Mouse (Mus musculus) retina, embryonic 14.5 days (tissue): ENCODE data around the gene Slc45a3.

Source experiments
- DNase-seq: peaks from one replicate; pipeline ENCODE4 v3.0.0-alpha.2; 2015; ENCODE audit warnings: low spot score

Gene Slc45a3

DNA sequence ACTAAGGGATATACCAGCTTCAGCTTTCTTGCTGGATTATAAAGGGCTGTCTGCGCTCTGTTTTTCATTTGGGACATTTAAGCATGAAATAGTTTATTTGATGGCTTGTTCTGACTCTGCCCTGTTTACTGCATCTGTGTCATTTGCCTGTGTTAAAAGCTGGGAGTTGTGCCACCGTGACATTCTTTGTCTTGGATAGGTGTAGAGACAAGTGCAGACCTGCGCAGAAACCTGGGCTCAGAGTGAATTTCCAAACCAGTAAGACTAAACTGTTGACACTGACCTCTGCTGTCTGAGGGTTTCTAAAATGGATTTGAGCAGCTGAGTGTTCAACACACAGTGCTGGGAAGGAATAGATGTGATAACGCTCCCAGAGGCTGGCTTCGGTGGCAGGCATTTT, 65.2 kb downstream of the Slc45a3 start:
- no peak for DNase-seq

DNA sequence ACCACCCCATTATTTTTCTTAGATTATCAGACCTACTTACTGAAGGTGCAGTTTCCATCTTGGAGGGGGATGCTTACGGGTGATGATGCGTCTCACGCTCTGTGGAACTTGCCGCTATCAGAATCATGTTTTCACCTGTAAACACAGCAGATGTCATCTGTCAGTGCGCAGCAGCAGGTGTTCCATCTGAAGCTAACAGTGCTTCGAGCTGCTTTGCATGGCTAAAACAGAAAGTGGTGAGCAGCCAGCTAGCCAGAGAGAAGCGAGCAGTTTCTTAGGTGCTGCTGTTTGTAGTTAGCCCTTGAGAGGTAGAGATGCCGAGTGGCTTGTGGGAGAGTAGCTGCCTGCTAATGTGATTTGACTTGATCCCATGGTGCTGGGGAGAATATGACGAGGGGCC, 65.6 kb downstream of the Slc45a3 start:
- no peak for DNase-seq

DNA sequence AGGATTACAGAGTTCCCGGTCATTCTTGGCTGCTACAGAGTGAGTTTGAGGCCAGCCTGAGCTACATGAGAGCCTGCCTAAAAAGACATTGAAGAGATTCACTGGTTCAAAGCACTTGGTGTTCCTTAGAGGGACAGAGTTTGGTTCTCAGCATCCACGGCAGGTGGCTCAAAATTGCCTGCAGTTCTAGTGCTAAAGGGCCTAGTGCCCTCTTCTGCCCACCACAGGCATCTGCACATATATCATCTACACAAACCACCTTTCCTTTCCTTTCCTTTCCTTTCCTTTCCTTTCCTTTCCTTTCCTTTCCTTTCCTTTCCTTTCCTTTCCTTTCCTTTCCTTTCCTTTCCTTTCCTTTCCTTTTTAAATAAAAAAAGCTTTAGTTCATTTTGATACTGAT, 67.8 kb downstream of the Slc45a3 start:
- no peak for DNase-seq

DNA sequence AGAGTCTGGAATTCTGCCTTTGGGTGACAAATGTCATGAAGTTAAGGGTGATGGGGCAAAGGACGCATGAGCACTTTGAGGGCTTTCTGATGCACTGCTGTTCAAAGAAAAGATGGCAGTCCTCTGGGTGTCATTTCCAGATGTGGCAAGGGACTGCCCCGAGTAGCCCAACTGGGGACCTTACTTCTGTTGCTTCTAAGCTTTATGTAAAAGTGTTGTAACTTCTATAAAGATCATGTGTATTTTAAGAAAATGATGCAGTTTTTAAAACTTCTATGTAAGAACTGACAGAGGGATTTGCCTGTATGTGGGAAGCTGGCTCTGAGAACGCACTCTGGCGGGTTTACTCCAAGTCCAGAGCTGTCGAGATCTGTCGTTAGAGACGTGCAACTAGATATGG, 69.4 kb downstream of the Slc45a3 start:
- no peak for DNase-seq
